Mouse (Mus musculus) intestine, postnatal 0 days (tissue): Measurements from ENCODE around the gene Gphn. TPM values are rescaled to one million over a fixed set of nuclear protein-coding genes. Genes with fewer than 3 reads are reported as not detected.

ENCODE experiments used
- ATAC-seq: fragments of 200-750 bp; cut with Nextera tagmentation; 2 replicates; pipeline ENCODE4 v1.8.0; 2017; ENCODE audit warnings: mild to moderate bottlenecking, moderate TSS enrichment, moderate library complexity
- H3K27ac ChIP-seq: fragments of 300-500 bp; sonication (generic); 2 replicates; pipeline ENCODE4 v1.5.1; 2014; ENCODE audit warnings: mild to moderate bottlenecking, low read depth, low read length, moderate library complexity
- H3K27me3 ChIP-seq: fragments of 300-500 bp; sonication (generic); replicated peaks from 2 replicates; pipeline ENCODE4 v1.6.1; 2014; ENCODE audit warnings: low read length, mixed read lengths; ENCODE audit not compliant: control insufficient read depth, insufficient read depth
- H3K36me3 ChIP-seq: fragments of 300-500 bp; sonication (generic); 2 replicates; pipeline ENCODE4 v1.6.1; 2014; ENCODE audit warnings: mild to moderate bottlenecking, moderate library complexity; ENCODE audit not compliant: control insufficient read depth, insufficient read depth
- H3K4me1 ChIP-seq: fragments of 300-500 bp; sonication (generic); replicated peaks from 2 replicates; pipeline ENCODE4 v1.6.1; 2014; ENCODE audit warnings: antibody characterized with exemption, low read length, mixed read lengths; ENCODE audit not compliant: control insufficient read depth, insufficient read depth
- H3K4me2 ChIP-seq: fragments of 300-500 bp; sonication (generic); replicated peaks from 2 replicates; pipeline ENCODE4 v1.6.1; 2014; ENCODE audit warnings: low read depth, mild to moderate bottlenecking, moderate library complexity
- H3K4me3 ChIP-seq: fragments of 300-500 bp; sonication (generic); 2 replicates; pipeline ENCODE4 v1.5.1; 2014; ENCODE audit warnings: low read depth, low read length
- H3K9ac ChIP-seq: fragments of 300-500 bp; sonication (generic); 2 replicates; pipeline ENCODE4 v1.6.1; 2014; ENCODE audit warnings: mild to moderate bottlenecking, low read depth, low read length
- H3K9me3 ChIP-seq: fragments of 300-500 bp; sonication (generic); 2 replicates; pipeline ENCODE4 v1.6.1; 2016; ENCODE audit warnings: mixed run types; ENCODE audit not compliant: control insufficient read depth
- CTCF ChIP-seq: sonication (generic); IDR thresholded peaks from 2 replicates; pipeline ENCODE4 v1.5.1; 2016; ENCODE audit warnings: low read depth, mild to moderate bottlenecking, control low read depth, antibody characterized with exemption, moderate library complexity
- WGBS: fragments of 180-500 bp; shearing (Covaris S2); extraction: QIAGEN DNeasy Blood & Tissue Kit; methylation state at CpG from one replicate; pipeline ENCODE4 v1.1.7; 2014; 5-methylcytosine and 5-hydroxymethylcytosine counted together
- polyA plus RNA-seq: library from polyadenylated mRNA; unstranded; fragments of >200 nt; fragmentation: Nextera tagmentation; extraction: Ambion mirVana; gene quantifications from 2 replicates; pipeline ENCODE4 v1.2.1, GENCODE M21; 2015

Gene Gphn
- 7.1 and 9.1 TPM in 2 replicates for polyA plus RNA-seq

- no peaks in the 10 kb centered on the region for H3K4me1 ChIP-seq
- WGBS, result under 1% methylated on average over 65 of the region's 70 CpGs
- H3K9me3 ChIP-seq, result no peaks in the 10 kb centered on the region
- H3K36me3 ChIP-seq, result no peaks in the 10 kb centered on the region
- no peak for TF ChIP-seq CTCF
- peak within 1 kb of the TSS; percentile 97 for H3K27ac ChIP-seq
- H3K27me3 ChIP-seq, result no peaks in the 10 kb centered on the region
- peak; percentile 96 for ATAC-seq
- peak within 1 kb of the TSS; percentile 80 for H3K9ac ChIP-seq
- H3K4me3 ChIP-seq, result peak within 1 kb of the TSS; percentile 99
- peak within 1 kb of the TSS; percentile 87 for H3K4me2 ChIP-seq
Measured at GRCm38 (mm10) chr12:78225707-78226518, at the start of gene Gphn. TSS of gene Gphn (plus strand) at chr12:78226379.

- Histone ChIP-seq H3K27me3 (no peaks in the 10 kb centered on the region), H3K4me2 (no peak overlapping the region), H3K9me3 (no peaks in the 10 kb centered on the region), H3K9ac (no peak overlapping the region), H3K36me3 (no peaks in the 10 kb centered on the region), H3K4me1 (no peaks in the 10 kb centered on the region), H3K27ac (no peak overlapping the region), H3K4me3 (no peak overlapping the region)
- TF ChIP-seq CTCF, result no peak
- ATAC-seq, result no peak
- 79% methylated on average over 2 of the region's 2 CpGs for WGBS
Measured at GRCm38 (mm10) chr12:78181452-78181851, 44.7 kb upstream of the Gphn start.

GRCm38 (mm10) chr12:78193942-78194341, 32.2 kb upstream of the Gphn start, which contains the start of gene Gm6657:
TSS of gene Gm6657 (plus strand) at chr12:78194242.
- H3K36me3 ChIP-seq, result no peaks in the 10 kb centered on the region
- no peak within 1 kb of the TSS for H3K4me2 ChIP-seq
- no peak for TF ChIP-seq CTCF
- H3K9ac ChIP-seq, result no peak within 1 kb of the TSS
- H3K4me3 ChIP-seq, result no peak within 1 kb of the TSS
- no peak within 1 kb of the TSS for H3K27ac ChIP-seq
- H3K4me1 ChIP-seq, result no peaks in the 10 kb centered on the region
- no peaks in the 10 kb centered on the region for H3K9me3 ChIP-seq
- no peaks in the 10 kb centered on the region for H3K27me3 ChIP-seq
- no peak for ATAC-seq

GRCm38 (mm10) chr12:78195368-78195767, 30.8 kb upstream of the Gphn start:
- H3K27me3 ChIP-seq, result no peaks in the 10 kb centered on the region
- no peaks in the 10 kb centered on the region for H3K4me1 ChIP-seq
- 48% methylated on average over 2 of the region's 2 CpGs for WGBS
- no peaks in the 10 kb centered on the region for H3K9me3 ChIP-seq
- H3K36me3 ChIP-seq, result no peaks in the 10 kb centered on the region
- ATAC-seq, result no peak
- no peak overlapping the region for H3K4me2 ChIP-seq
- H3K9ac ChIP-seq, result no peak overlapping the region
- H3K27ac ChIP-seq, result no peak overlapping the region
- H3K4me3 ChIP-seq, result no peak overlapping the region
- TF ChIP-seq CTCF, result no peak

GRCm38 (mm10) chr12:78203646-78204045, 22.5 kb upstream of the Gphn start:
- no peak overlapping the region for H3K27ac ChIP-seq
- 67% methylated on average over 5 of the region's 5 CpGs for WGBS
- ATAC-seq, result no peak

GRCm38 (mm10) chr12:78205915-78206570, 20.1 kb upstream of the Gphn start:
- peak; percentile 82 for ATAC-seq
- H3K4me3 ChIP-seq, result peak overlapping the region; percentile 15
- no peak overlapping the region for H3K9ac ChIP-seq
- TF ChIP-seq CTCF, result peak; percentile 88
- no peak overlapping the region for H3K27ac ChIP-seq
- peak overlapping the region; percentile 48 for H3K4me2 ChIP-seq
- no peaks in the 10 kb centered on the region for H3K36me3 ChIP-seq
- H3K9me3 ChIP-seq, result no peaks in the 10 kb centered on the region
- no peaks in the 10 kb centered on the region for H3K4me1 ChIP-seq
- no peaks in the 10 kb centered on the region for H3K27me3 ChIP-seq
- WGBS, result 5% methylated on average over 5 of the region's 5 CpGs

More at GRCm38 (mm10) chr12:78203646-78204045, 22.5 kb upstream of the Gphn start:
- no peaks in the 10 kb centered on the region for H3K4me1 ChIP-seq
- TF ChIP-seq CTCF, result no peak
- no peaks in the 10 kb centered on the region for H3K36me3 ChIP-seq
- no peak overlapping the region for H3K9ac ChIP-seq
- H3K4me3 ChIP-seq, result no peak overlapping the region
- H3K4me2 ChIP-seq, result no peak overlapping the region
- no peaks in the 10 kb centered on the region for H3K27me3 ChIP-seq
- no peaks in the 10 kb centered on the region for H3K9me3 ChIP-seq
